Mouse (Mus musculus) brain, embryonic 18.5 days (tissue): Measurements from ENCODE around the gene Hdac7.
A peak's percentile ranks its signal among the peaks of the same experiment; 100 is the strongest.

Source experiments
- DNase-seq: peaks from one replicate; pipeline ENCODE4 v3.0.0-alpha.2; 2012; ENCODE audit warnings: low read depth, low spot score

Hdac7 gene

DNA sequence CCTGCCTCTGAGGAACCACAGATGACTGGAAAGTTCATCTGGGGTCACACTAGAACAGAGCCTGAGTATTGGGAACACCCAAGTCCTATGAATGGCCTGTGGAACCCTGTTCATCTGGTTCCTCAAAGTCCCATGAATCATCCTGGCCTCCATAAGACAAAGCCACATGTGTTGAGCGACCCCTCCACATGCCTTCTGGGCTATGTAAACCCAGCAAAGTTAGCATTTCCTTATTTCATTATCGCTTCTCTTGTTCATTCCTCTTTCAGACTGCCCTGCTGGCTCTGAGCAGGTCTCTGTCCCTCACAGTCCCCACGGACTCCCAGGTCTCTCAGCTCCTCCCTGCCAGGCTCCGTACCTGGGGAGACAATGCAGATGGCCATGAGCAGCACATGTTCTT lies 14.1 kb upstream of the Hdac7 start:
- DNase-seq: no peak

- no peak for DNase-seq
Observed at GRCm38 (mm10) chr15:97854551-97854950, 10.2 kb upstream of the Hdac7 start.

- no peak for DNase-seq
Observed at GRCm38 (mm10) chr15:97854059-97854458, 9.8 kb upstream of the Hdac7 start.

- no peak for DNase-seq
Observed at GRCm38 (mm10) chr15:97852291-97852690, 8.0 kb upstream of the Hdac7 start.

GRCm38 (mm10) chr15:97851011-97851410 lies 6.7 kb upstream of the Hdac7 start:
- no peak for DNase-seq

GRCm38 (mm10) chr15:97850441-97850840 lies 6.1 kb upstream of the Hdac7 start:
- DNase-seq: no peak

- peak; percentile 78 for DNase-seq
Observed at GRCm38 (mm10) chr15:97849116-97849911, 5.0 kb upstream of the Hdac7 start.

- DNase-seq: no peak
Observed at GRCm38 (mm10) chr15:97847866-97848265, 3.6 kb upstream of the Hdac7 start.

- no peak for DNase-seq
Observed at GRCm38 (mm10) chr15:97847285-97847684, 3.0 kb upstream of the Hdac7 start.

GRCm38 (mm10) chr15:97846121-97846882 lies 2.0 kb upstream of the Hdac7 start:
- DNase-seq: no peak

- no peak for DNase-seq
Observed at GRCm38 (mm10) chr15:97843247-97843651, 1.1 kb downstream of the Hdac7 start.

GRCm38 (mm10) chr15:97842058-97842457 lies 2.2 kb downstream of the Hdac7 start:
- no peak for DNase-seq

GRCm38 (mm10) chr15:97841383-97841782 lies 2.9 kb downstream of the Hdac7 start:
- DNase-seq: no peak

DNA sequence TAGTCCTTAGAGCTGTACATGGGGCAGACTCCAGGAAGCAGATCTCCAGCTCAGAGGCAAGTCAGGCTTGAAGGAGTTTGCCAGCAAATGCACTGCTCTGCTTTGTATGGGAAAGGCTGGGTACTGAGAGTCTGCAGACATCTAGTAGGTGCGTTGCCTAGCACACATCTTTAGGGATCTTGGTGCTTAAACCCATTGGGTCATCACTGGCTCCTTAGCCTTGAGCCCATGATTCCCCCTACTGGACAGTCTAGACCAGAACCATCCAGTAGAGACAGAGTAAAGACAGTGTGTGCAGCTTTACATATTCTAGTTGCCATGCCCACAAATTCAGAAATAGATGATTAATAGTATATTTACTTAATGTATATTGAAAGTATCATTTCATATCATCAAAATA lies 3.5 kb downstream of the Hdac7 start:
- no peak for DNase-seq

- no peak for DNase-seq
Observed at GRCm38 (mm10) chr15:97839991-97840455, 4.3 kb downstream of the Hdac7 start.

DNA sequence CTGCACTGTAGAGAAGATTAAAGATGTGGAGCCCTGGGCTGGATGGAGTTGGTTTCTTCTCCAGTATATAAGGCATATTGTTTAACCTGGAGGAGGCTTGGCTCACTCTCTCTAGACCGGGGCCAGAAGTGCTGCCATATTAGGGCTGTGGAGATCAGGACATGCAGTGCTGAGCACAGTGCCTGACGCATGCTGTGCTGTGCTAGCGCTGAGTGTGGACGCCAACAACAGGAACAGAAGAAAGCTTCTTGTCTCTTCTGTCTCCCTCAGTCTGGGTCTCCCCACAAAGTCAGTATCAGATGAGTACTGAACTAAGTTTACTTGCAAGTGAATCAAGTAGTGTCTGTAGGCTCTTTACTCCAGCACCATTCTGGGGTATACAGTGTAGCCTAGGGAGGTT lies 4.8 kb downstream of the Hdac7 start:
- DNase-seq: no peak

GRCm38 (mm10) chr15:97839012-97839411 lies 5.3 kb downstream of the Hdac7 start:
- no peak for DNase-seq

- no peak for DNase-seq
Observed at GRCm38 (mm10) chr15:97838395-97838794, 5.9 kb downstream of the Hdac7 start.

DNA sequence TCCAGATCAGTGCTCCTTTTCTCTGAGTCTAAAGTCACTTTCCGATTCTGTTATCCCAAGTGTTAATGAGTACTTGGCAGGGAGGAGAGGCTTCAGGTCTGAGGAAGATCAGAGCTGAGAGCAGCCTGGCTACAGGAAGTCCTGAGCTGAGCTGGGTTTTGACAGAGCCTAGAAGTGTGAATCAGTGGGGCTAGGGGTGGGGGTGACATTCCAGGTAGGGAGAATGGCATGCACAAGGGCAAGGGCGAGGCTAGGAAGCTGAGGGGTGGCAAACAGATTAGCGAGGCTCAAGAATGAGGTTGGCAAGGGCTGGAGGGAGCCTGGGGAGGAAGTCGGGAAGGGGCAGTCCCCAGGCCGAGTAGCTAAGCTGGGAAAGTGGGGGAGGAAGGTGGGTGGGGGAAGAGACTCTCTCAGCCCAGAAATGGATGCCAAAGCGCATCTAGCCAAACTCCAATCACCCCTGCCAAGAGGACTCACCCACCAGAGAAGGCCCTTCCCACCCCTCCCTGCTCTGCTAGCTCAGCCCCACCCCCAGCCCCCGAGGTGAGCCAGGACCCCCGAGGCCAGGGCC lies 6.7 kb downstream of the Hdac7 start:
- DNase-seq: no peak

DNA sequence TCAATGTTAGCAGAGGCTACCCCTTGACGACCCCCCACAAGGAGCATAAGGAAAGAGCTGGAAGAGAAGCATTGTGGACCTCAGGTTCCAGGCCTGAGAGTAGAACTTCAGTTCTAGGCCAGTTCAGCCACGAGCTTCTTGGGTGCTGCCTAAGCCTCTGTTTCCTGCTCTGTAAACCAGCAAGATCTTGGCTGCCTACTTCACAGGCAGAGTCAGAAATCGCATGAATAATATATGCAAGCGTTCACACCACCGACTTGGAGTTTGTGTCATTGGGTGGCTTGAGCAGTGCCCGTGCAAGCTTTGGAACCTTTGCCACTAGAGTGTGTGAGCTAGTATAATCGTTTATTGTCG lies 7.4 kb downstream of the Hdac7 start:
- DNase-seq: no peak

DNA sequence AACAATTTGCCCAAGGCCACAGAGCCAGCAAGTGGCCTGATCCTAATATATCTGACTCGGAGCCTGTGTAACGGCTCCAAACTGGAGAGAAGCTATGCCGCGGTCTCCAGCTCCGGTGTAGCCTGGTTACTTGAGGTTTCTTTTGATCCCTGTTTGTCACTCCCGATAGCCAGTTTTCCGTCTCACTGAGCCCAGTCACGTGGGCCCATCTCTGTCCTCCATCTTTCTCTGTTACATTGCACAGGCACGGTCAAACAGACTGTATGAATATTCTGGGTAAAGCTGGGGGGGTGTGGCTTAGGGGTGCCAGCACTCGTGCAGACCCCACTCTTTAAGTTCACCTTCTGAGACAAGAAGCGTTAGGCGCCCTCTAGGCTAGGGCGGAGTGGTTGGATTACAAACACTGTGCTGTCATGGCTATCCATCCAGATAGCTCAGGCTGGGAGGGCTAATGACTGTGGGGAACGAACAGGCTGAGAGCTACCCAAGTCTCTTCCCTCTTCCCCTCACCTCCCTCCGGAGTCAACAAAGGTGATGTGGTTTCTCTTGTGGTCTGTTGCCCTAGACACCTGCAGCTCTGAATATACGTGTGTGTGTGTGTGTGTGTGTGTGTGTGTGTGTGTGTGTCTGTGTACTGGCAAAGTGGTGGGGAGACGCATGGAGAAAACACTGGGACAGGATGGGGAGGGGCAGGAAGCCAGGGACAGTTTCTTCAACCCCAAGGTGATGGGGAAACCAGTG lies 8.0 kb downstream of the Hdac7 start:
- no peak for DNase-seq
